Mouse (Mus musculus) lung, postnatal 0 days (tissue): ENCODE results near the gene Gucd1.

Source experiments
- CTCF ChIP-seq: IDR thresholded peaks from 2 replicates; pipeline ENCODE4 v1.5.1; 2016; ENCODE audit warnings: antibody characterized with exemption, mild to moderate bottlenecking
- EP300 ChIP-seq: IDR thresholded peaks from 2 replicates; pipeline ENCODE4 v1.6.1; 2016; ENCODE audit warnings: antibody characterized with exemption, mild to moderate bottlenecking, control low read depth

DNA sequence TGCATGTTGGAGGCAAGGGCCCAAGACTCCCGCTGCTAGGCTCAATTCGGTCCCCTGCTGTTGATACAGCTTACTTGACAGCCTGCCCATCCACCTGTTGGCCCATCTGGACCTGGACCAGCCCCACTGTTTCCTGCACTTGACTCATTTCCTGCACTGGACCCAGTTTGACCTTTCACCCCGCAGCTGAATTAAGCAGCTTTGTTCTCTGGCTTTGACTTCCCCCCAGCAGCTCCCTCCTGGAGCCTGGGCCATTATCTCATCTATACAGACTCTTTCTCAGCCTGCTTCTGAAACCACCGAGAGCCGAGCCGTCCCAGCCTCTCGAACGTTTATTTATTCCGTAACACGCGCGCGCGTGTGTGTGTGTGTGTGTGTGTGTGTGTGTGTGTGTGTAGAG, 120.8 kb downstream of the Gucd1 start:
- no peak for TF ChIP-seq CTCF
- TF ChIP-seq EP300 = 0 out of 2 replicates have a peak, but pooled peaks have one; percentile 26
